Mouse (Mus musculus) midbrain, embryonic 10.5 days (tissue): Measurements from ENCODE around the gene Gabrr3. TPM values are rescaled to one million over a fixed set of nuclear protein-coding genes. Genes with fewer than 3 reads are reported as not detected.

ENCODE experiments used
- DNase-seq: peaks from one replicate; pipeline ENCODE4 v3.0.0-alpha.2; 2017; ENCODE audit warnings: low spot score
- H3K27ac ChIP-seq: fragments of 300-500 bp; sonication (generic); replicated peaks from 2 replicates; pipeline ENCODE4 v1.5.1; 2016; ENCODE audit warnings: mild to moderate bottlenecking
- H3K27me3 ChIP-seq: fragments of 300-500 bp; sonication (generic); 2 replicates; pipeline ENCODE4 v1.6.1; 2016; ENCODE audit warnings: low read depth, mild to moderate bottlenecking; ENCODE audit not compliant: poor library complexity, severe bottlenecking
- H3K36me3 ChIP-seq: fragments of 300-500 bp; sonication (generic); 2 replicates; pipeline ENCODE4 v1.6.1; 2016; ENCODE audit warnings: mild to moderate bottlenecking, moderate library complexity
- H3K4me1 ChIP-seq: fragments of 300-500 bp; sonication (generic); 2 replicates; pipeline ENCODE4 v1.6.1; 2016
- H3K4me3 ChIP-seq: fragments of 300-500 bp; sonication (generic); 2 replicates; pipeline ENCODE4 v1.5.1; 2016; ENCODE audit warnings: mild to moderate bottlenecking, moderate library complexity
- H3K9me3 ChIP-seq: fragments of 300-500 bp; sonication (generic); replicated peaks from 2 replicates; pipeline ENCODE4 v1.6.1; 2016; ENCODE audit warnings: mild to moderate bottlenecking
- WGBS: fragments of 180-500 bp; shearing (Covaris S2); methylation state at CpG from one replicate; pipeline ENCODE4 v1.1.7; 2016; 5-methylcytosine and 5-hydroxymethylcytosine counted together
- polyA plus RNA-seq: library from polyadenylated mRNA; unstranded; fragments of >200 nt; fragmentation: Nextera tagmentation; extraction: Ambion mirVana; gene quantifications from 2 replicates; pipeline ENCODE4 v1.2.1, GENCODE M21; 2016

Gene Gabrr3
- polyA plus RNA-seq, 1 experiment from 2014 or later, result 0.04 TPM

- DNase-seq, result no peak
- WGBS, result 90% methylated on average over 3 of the region's 3 CpGs
- no peak overlapping the region for H3K4me3 ChIP-seq
- H3K9me3 ChIP-seq, result no peaks in the 10 kb centered on the region
- no peaks in the 10 kb centered on the region for H3K27me3 ChIP-seq
- H3K4me1 ChIP-seq, result peaks cover under 1% of the 10 kb centered on the region; the same call in 1 of the 2 replicates
- peaks cover 62% of the 10 kb centered on the region for H3K36me3 ChIP-seq
- H3K27ac ChIP-seq, result no peak overlapping the region
These were observed 70.8 kb downstream of the Gabrr3 start for GRCm38 (mm10) chr16:59477955-59478354.

DNA sequence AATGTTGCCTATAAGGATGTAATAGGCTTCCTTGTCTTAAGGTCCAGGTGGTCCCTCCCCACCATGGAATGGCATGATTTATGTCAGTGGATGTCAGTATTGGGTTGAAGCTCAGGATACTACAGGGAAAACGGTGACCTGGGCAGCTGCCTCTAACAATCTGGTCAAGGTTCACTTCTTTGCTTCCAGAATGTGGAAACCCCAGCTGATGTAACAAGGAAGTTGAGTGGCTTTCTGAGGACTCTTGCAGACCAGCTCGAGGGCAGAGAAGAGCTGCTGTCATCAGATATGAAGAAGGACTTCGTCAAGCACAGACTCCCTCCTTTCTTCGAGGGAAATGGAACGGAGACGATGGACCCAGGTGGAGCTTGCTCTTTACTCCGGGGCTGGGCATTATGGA lies 80.1 kb downstream of the Gabrr3 start:
- 92% methylated on average over 7 of the region's 7 CpGs for WGBS
- Histone ChIP-seq H3K9me3 (no peaks in the 10 kb centered on the region), H3K4me3 (no peak overlapping the region), H3K36me3 (peaks cover 90% of the 10 kb centered on the region), H3K27me3 (no peaks in the 10 kb centered on the region), H3K27ac (no peak overlapping the region), H3K4me1 (no peaks in the 10 kb centered on the region)
- no peak for DNase-seq

GRCm38 (mm10) chr16:59487975-59488548 lies 80.9 kb downstream of the Gabrr3 start:
- H3K27ac ChIP-seq, result no peak overlapping the region
- no peaks in the 10 kb centered on the region for H3K27me3 ChIP-seq
- no peak overlapping the region for H3K4me3 ChIP-seq
- no peaks in the 10 kb centered on the region for H3K9me3 ChIP-seq
- WGBS, result 94% methylated on average over 9 of the region's 9 CpGs
- DNase-seq, result no peak
- H3K4me1 ChIP-seq, result no peaks in the 10 kb centered on the region
- peaks cover 90% of the 10 kb centered on the region for H3K36me3 ChIP-seq

DNA sequence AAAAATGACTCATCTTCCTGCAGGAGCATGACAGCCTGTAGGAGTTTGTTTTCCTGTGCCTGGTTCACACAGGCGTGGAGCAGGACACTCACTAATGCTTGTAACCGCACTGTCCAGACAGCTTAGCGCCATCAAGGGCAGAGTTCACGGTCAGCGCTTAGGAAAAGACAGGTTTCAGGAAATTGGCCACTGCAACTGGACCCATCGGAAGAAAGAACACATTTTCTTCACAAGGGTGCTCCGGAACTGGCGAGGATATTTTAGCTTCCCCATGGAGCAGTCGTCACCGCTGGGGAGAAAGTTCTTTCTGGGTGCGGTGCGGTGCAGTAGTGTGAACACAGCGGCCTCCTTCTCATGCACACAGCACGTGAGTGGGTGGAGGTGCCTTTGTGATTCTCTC lies 86.1 kb downstream of the Gabrr3 start:
- Histone ChIP-seq H3K4me1 (no peaks in the 10 kb centered on the region), H3K9me3 (no peaks in the 10 kb centered on the region), H3K4me3 (no peak overlapping the region), H3K27ac (no peak overlapping the region), H3K27me3 (no peaks in the 10 kb centered on the region), H3K36me3 (peaks cover 67% of the 10 kb centered on the region)
- no peak for DNase-seq
- 92% methylated on average over 14 of the region's 14 CpGs for WGBS

GRCm38 (mm10) chr16:59497947-59498346 lies 90.8 kb downstream of the Gabrr3 start:
- Histone ChIP-seq H3K4me3 (no peak overlapping the region), H3K4me1 (no peaks in the 10 kb centered on the region), H3K9me3 (no peaks in the 10 kb centered on the region), H3K27me3 (no peaks in the 10 kb centered on the region), H3K27ac (no peak overlapping the region), H3K36me3 (peaks cover 27% of the 10 kb centered on the region)
- WGBS, result 93% methylated on average over 1 of the region's 1 CpGs
- no peak for DNase-seq

GRCm38 (mm10) chr16:59499180-59499579 lies 92.0 kb downstream of the Gabrr3 start:
- 90% methylated on average over 3 of the region's 3 CpGs for WGBS
- DNase-seq, result no peak
- Histone ChIP-seq H3K9me3 (no peaks in the 10 kb centered on the region), H3K27ac (no peak overlapping the region), H3K27me3 (no peaks in the 10 kb centered on the region), H3K4me3 (no peak overlapping the region), H3K36me3 (peaks cover 15% of the 10 kb centered on the region), H3K4me1 (no peaks in the 10 kb centered on the region)

- no peaks in the 10 kb centered on the region for H3K36me3 ChIP-seq
- no peaks in the 10 kb centered on the region for H3K9me3 ChIP-seq
- 89% methylated on average over 5 of the region's 5 CpGs for WGBS
- H3K27ac ChIP-seq, result no peak overlapping the region
- no peaks in the 10 kb centered on the region for H3K27me3 ChIP-seq
- H3K4me3 ChIP-seq, result no peak overlapping the region
- no peak for DNase-seq
- no peaks in the 10 kb centered on the region for H3K4me1 ChIP-seq
These were observed 102.7 kb downstream of the Gabrr3 start for GRCm38 (mm10) chr16:59509830-59510229.

Other genes with a start within 250 kb of the Gabrr3 start
- gene Olfr196, start 236.9 kb upstream of the Gabrr3 start, polyA plus RNA-seq, result not detected in 2 replicates
- not detected in 2 replicates for gene Olfr198, start 203.8 kb upstream of the Gabrr3 start, polyA plus RNA-seq
- not detected in 2 replicates for gene Olfr199, start 187.6 kb upstream of the Gabrr3 start, polyA plus RNA-seq
- 0.09 TPM in 1 of 2 replicates, not detected in the other for gene Olfr201, start 134.7 kb upstream of the Gabrr3 start, polyA plus RNA-seq
- not detected in 2 replicates for gene Olfr202, start 120.5 kb upstream of the Gabrr3 start, polyA plus RNA-seq
- not detected in 2 replicates for gene Olfr203, start 108.5 kb upstream of the Gabrr3 start, polyA plus RNA-seq
- not detected in 2 replicates for gene Olfr204, start 89.1 kb upstream of the Gabrr3 start, polyA plus RNA-seq
- gene Olfr205, start 76.2 kb upstream of the Gabrr3 start, polyA plus RNA-seq, result not detected in 2 replicates
- gene Olfr206, start 58.1 kb upstream of the Gabrr3 start, polyA plus RNA-seq, result not detected in 2 replicates
- not detected in 2 replicates for gene Olfr209, start 43.3 kb upstream of the Gabrr3 start, polyA plus RNA-seq
- 28.8 and 33.9 TPM in 2 replicates for gene Riox2, start 64.4 kb downstream of the Gabrr3 start, polyA plus RNA-seq
- 5.2 and 5.5 TPM in 2 replicates for gene Crybg3, start 193.6 kb downstream of the Gabrr3 start, polyA plus RNA-seq
- gene Arl6, start 232.1 kb downstream of the Gabrr3 start, polyA plus RNA-seq, result 49.1 and 51.9 TPM in 2 replicates